Mouse (Mus musculus) frontal cortex, postnatal 25 days (tissue): Measurements from ENCODE around the gene Pym1.

Experiments
- DNase-seq, 2 experiments: peaks; one replicate each; pipeline ENCODE4 v3.0.0; 2022; ENCODE audit warnings: low spot score in 2 of 2

Gene Pym1

DNA sequence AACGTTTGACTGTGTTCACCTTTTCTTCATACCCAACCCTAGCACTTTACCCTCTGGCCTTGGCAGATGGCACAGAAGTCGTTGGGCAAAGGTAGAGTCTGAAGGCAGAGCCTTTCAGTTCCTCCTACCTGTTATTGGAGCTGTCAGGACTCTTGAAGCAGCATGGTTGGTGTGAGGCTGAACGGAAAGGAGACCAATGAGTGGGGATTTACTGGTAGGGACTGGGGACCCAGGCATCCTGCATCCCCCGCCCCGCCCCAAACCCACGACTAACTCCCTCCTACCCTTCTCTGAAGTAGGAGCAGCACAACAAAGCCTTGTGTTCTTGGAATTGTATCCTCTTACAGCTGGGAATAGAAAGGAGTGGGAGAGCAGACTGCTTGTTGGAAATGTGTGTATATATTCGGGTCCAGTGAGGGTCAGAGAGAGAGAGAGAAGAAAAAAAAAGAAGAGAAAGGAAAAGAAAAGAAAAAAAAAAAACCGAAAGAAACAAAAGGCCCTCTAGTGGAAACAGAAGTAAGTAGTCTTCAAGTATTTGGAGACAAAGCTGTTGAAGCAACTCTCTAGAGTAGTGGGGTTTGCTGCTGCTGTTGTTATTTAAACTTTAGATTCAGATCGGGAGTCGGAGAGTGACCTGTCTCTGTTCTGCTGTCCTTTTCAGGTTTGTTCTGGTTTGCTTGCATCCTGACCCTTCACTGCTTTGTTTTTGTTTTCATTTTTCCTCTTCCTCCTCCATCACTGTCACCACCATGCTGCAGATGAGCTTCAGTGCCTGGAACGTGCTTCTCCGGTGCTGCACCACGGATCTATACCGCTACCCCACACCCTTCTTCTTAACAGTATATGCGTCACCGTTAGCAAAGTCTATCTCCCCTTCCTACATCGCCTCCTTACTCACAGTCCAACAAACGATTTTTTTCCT lies 2.7 kb upstream of the Pym1 start, which contains the start of gene Dgka:
Gene Dgka (minus strand): TSS at position 176 of the 922 bp plus-strand sequence.
- no peak for DNase-seq

DNA sequence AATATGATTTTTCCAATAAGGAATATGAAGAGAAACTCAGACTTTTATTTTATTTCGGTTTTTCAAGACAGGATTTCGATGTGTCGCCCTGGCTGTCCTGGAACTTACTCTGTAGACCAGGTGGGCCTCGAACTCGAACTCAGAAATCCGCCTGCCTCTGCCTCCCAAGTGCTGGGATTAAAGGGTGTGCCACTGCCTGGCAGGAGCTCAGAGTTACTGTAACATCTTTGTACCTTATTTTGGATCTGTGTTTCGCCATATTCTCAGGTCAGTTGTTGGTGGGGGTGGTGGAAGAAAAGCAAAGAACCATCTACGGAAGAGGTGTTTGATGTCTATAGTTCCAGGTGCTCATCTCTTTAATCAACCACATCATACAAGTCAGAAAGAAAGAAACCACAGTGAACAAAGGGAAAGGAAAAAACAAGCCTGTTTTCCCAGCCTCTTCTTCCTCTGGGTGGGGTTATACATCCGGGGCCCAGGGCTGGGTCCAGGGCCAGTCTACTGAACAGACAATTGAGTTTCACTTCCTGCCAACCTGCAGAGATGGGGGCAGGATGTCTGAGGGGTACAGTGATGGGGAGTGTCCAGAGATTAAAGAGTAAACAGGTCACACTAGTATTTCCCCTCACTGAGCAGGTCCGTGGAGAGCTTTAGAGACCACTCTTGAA lies 1.6 kb upstream of the Pym1 start:
- DNase-seq = no peak

- DNase-seq = no peak
Measured at GRCm38 (mm10) chr10:128746972-128747645, 580 bp upstream of the Pym1 start.

DNA sequence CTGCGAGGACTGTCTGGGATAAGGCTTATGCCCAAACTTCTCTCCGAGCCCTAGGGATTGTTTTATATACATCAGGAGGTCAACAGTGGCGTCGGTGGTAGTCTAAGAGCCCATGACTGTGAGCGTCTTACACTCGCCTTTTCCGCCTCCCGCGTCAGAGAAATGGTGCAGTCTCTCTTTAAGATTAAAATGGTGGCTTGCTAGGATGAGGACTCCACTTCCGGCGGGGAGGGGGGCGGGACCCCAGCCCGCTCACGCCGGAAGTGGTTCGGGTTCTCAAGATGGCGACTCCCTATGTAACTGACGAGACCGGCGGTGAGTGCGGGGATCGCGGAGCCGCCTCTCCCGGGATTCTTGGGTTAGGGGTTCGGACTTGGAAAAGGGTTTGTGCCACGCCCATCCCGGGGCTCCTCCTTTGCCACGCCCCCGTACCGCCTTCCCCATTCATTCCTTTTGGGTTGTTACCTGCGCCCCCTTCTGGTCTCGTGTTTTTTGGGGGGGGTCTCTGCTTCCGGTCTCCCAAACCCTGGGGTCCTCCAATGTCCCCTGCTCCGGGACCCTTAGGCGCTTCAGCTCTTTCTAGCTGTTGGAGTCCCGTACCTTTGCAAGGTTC lies 669 bp downstream of the Pym1 start:
- peak; percentile 64 for DNase-seq

DNA sequence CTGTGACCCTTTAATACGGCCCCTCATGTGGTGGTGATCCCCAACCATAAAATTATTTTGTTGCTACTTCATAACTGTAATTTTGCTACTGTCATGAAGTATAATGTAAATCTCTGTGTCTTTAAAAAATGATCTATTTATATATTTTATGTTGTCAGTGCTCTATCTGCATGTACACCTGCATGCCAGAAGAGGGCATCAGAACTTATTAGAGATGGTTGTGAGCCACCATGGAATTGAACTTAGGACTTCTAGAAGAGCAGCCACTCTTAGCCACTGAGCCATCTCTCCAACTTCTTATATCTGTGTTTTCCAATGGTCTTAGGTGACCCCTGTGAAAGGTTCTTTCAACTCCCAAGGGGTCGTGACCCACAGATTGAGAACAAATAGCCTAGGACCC lies 25.2 kb downstream of the Pym1 start:
- DNase-seq = no peak

GRCm38 (mm10) chr10:128773685-128774084 lies 26.0 kb downstream of the Pym1 start:
- no peak for DNase-seq

GRCm38 (mm10) chr10:128778441-128778840 lies 30.8 kb downstream of the Pym1 start:
- DNase-seq = no peak

GRCm38 (mm10) chr10:128779011-128779795 lies 31.5 kb downstream of the Pym1 start:
- no peak for DNase-seq

- no peak for DNase-seq
Measured at GRCm38 (mm10) chr10:128780200-128780599, 32.5 kb downstream of the Pym1 start.

GRCm38 (mm10) chr10:128790398-128791124 lies 42.9 kb downstream of the Pym1 start, which contains the start of gene Mmp19:
TSS of gene Mmp19 (plus strand) at chr10:128790910.
- DNase-seq = no peak

GRCm38 (mm10) chr10:128792041-128792440 lies 44.4 kb downstream of the Pym1 start:
- no peak for DNase-seq

DNA sequence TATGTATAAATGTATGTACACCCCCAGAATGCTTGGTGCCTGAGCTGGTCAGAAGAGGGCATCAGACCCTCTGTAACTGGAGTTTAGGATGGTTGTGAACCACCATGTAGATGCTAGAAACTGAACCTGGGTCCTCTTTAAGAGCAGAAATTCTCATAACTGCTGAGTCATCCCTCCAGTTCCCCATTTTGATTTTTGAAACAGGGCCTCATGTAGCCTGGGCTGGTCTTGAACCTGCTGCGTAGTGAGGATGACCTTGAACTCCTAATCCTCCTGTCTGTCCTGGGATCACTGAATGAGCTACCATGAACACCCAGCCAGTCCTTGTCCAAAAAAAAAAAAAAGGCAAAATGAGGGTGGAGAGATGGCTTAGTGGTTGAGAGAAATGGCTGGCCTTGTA lies 45.6 kb downstream of the Pym1 start:
- DNase-seq = no peak

- DNase-seq = no peak
Measured at GRCm38 (mm10) chr10:128794391-128794790, 46.7 kb downstream of the Pym1 start.

DNA sequence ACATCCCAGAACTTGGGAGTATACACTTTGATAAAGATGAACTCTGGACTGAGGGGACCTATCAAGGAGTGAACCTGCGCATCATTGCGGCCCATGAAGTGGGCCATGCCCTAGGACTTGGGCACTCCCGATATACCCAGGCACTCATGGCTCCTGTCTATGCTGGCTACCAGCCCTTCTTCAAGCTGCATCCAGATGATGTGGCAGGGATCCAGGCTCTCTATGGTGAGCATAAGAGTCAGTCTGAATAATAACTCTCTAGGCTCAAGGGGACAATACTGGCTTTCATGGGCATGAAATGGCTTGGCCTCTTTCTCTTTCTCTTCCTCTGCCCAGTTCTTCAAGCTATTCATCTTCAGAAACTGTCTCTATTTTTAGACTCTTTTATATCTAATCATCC lies 47.9 kb downstream of the Pym1 start:
- DNase-seq = no peak

- DNase-seq = no peak
Measured at GRCm38 (mm10) chr10:128798676-128799075, 51.0 kb downstream of the Pym1 start.

DNA sequence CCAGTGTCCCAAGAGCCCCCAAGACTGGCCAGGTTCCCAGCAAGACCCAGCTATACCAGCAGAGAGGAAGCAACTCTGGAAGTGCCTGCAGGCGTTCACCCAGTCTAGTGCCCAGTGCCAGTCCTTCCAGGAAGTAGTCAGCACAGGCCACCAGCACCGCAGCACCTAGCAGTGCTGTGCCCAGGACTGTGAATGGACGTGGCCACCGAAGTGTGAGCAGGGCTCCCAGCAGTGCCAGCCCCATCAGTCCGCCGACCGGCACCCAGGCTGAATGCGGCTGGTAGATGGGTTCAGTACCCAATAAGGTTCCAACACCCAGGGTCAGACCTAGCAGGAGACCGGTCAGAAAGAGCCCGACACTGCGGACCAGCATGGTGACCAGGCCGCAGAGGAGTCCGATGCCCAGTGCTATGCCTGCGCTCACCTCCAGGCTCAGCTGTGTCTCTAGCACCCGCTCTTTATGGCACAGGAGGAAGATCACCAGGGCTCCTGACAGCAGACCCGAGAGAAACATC lies 54.3 kb downstream of the Pym1 start:
- DNase-seq = no peak

- DNase-seq = no peak
Measured at GRCm38 (mm10) chr10:128802956-128803355, 55.3 kb downstream of the Pym1 start.

DNA sequence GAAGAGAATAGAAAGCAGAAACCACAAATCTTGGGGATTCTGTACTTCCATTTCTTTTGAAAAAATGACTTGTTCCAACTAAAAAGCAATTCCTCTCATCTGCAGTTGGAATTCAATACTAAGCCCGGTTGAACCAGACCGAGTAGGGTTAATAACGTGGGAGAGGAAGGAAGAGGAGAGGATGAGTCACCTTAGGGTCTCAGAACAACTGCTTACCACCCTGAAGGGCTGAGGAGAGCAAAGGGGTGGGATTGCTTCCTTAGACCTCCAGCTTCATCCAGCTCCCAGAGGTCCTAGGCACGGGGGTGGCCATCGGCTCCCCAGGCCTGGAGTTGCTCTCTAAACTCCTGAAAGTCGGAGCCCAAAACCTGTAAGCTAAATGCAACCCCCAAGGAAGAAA lies 55.7 kb downstream of the Pym1 start:
- DNase-seq = no peak

- peak; percentile 42 to 47 for DNase-seq
Measured at GRCm38 (mm10) chr10:128803771-128804270, 56.1 kb downstream of the Pym1 start, which contains the start of gene Dnajc14. TSS of gene Dnajc14 (plus strand) at chr10:128804062.
